Mouse (Mus musculus): ENCODE measurements around the gene Dpp9. TPM values are rescaled to one million over a fixed set of nuclear protein-coding genes. Genes with fewer than 3 reads are reported as not detected.
A peak's percentile ranks its signal among the peaks of the same experiment; 100 is the strongest.

The Dpp9 gene
- polyA plus RNA-seq, 1 experiment from 2014 or later: 32.5 TPM

DNA sequence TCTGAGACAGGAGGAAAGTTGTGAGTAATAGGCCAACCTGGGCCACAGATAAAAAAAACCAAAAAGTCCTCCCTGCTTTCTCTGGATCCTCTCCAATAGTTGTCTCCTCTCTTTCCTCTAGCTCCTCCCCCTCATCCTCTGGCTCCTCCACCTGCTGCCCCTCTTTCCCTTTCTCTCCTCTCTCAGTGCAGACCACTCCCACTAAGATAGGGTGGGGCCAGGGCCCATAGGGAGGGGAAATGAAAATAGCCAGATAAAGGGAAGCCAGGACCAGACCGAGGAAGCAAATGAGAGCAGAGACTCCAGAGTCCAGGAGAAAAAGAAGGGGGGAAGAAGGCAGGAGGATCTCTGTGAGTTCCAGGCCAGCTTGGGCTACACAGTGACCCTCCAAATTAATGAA lies 6.2 kb upstream of the Dpp9 start:
- no peak overlapping the region for H3K9ac ChIP-seq
- H3K9me3 ChIP-seq (replicated peaks): no peaks in the 10 kb centered on the region
- H3K4me3 ChIP-seq: no peak overlapping the region
- no peak overlapping the region for H3K27ac ChIP-seq
- no peaks in the 10 kb centered on the region for H3K4me1 ChIP-seq
- no peaks in the 10 kb centered on the region for H3K27me3 ChIP-seq
- 38% methylated on average over 1 of the region's 1 CpGs for WGBS
- H3K36me3 ChIP-seq (ENCODE audit: poor library complexity, severe bottlenecking): no peaks in the 10 kb centered on the region
- H3K4me2 ChIP-seq: no peak overlapping the region
- no peak for ATAC-seq

DNA sequence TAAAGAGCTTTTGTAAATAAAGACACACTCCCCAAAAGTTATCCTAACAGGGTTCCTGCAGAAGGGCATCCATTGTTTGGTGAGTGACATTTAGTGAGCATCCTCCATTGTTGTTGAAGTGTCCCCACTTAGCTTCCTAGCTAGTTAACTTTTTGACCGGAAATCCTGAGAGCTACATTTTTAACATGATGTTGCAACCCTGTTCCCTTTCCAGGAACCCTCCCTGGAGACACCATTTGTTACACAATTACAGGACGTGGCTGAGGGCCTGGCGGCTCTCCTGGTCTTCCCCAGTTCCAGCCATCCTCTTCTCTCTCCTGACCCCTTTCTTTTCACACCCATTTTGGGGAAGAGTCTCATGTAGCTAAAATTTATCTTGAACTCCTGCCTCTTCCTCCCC lies 1.1 kb upstream of the Dpp9 start:
- Histone ChIP-seq H3K4me2 (peak overlapping the region; percentile 89; the same call in 1 of the 2 replicates), H3K9ac (no peak overlapping the region), H3K4me1 (peaks cover 35% of the 10 kb centered on the region), H3K27ac (no peak overlapping the region), H3K9me3 (replicated peaks) (no peaks in the 10 kb centered on the region), H3K4me3 (no peak overlapping the region), H3K36me3 (ENCODE audit: poor library complexity, severe bottlenecking) (0 out of 2 replicates have a peak, but pooled peaks cover 5% of the 10 kb centered on the region), H3K27me3 (no peaks in the 10 kb centered on the region)
- WGBS: 78% methylated on average over 3 of the region's 3 CpGs
- no peak for ATAC-seq

DNA sequence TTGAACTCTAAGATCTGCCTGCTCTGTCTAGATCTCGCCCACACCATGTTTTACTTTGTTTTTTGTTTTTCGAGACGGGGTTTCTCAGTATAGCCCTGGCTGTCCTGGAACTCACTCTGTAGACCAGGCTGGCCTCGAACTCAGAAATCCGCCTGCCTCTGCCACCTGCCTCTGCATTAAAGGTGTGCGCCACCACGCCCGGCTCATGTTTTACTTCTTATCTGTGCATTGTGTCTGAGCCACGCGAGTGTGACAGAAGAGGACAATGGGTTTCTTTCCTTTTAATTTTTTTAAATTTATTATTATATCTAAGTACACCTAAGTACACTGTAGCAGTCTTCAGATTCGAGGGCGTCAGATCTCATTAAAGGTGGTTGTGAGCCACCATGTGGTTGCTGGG lies 546 bp upstream of the Dpp9 start:
- Histone ChIP-seq H3K9ac (peak overlapping the region; percentile 91), H3K4me2 (peak overlapping the region; percentile 89), H3K9me3 (replicated peaks) (no peaks in the 10 kb centered on the region), H3K36me3 (ENCODE audit: poor library complexity, severe bottlenecking) (0 out of 2 replicates have a peak, but pooled peaks cover 6% of the 10 kb centered on the region), H3K4me3 (peak overlapping the region; percentile 85), H3K27ac (peak overlapping the region; percentile 91), H3K4me1 (peaks cover 35% of the 10 kb centered on the region), H3K27me3 (no peaks in the 10 kb centered on the region)
- 47% methylated on average over 12 of the region's 12 CpGs for WGBS
- peak; percentile 50; the same call in 1 of the 2 replicates for ATAC-seq

DNA sequence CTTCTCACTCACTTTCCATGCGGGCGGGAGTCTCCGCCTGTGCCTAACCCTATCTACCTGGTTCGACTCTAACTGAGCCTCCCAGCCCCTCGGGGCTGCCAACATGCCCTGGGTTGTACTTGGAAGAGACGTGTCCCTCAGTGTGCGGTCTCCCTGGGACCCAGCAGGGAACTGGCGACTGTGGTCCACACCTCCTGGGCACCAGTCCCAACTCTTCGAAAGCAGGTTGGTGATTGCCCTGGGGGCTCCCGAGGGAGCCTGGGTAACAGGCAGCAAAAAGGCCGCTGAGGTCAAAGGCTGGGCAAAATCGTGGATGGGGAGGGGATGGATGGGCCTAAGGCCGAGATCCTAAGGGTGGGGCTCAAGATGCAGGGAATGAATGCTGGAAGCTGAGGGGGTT lies 1.0 kb downstream of the Dpp9 start:
- peaks cover 35% of the 10 kb centered on the region for H3K4me1 ChIP-seq
- peak overlapping the region; percentile 91 for H3K9ac ChIP-seq
- H3K36me3 ChIP-seq (ENCODE audit: poor library complexity, severe bottlenecking): 0 out of 2 replicates have a peak, but pooled peaks cover 11% of the 10 kb centered on the region
- WGBS: 67% methylated on average over 13 of the region's 13 CpGs
- peak overlapping the region; percentile 89 for H3K4me2 ChIP-seq
- no peaks in the 10 kb centered on the region for H3K27me3 ChIP-seq
- no peak for ATAC-seq
- peak overlapping the region; percentile 91; the same call in 1 of the 2 replicates for H3K27ac ChIP-seq
- no peaks in the 10 kb centered on the region for H3K9me3 ChIP-seq (replicated peaks)
- peak overlapping the region; percentile 85 for H3K4me3 ChIP-seq

DNA sequence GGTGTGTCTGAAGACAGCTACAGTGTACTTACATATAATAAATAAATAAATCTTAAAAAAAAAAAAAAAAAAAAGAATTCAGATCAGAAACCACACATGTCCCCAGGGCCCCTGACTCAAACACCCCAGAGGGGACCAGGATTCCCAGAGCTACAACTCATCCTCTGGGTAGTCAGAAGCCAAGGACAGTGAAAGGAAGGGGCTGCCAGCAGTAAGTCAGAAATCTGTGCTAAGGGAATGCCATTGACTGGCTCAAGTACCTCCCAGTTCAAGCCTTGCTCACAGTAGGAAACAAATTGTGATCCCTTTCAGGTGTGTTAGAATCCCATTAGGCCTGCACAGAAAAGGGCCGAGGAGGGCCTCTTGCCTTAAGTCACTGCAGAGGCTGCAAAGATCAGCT lies 4.5 kb downstream of the Dpp9 start:
- H3K27ac ChIP-seq: no peak overlapping the region
- no peaks in the 10 kb centered on the region for H3K9me3 ChIP-seq (replicated peaks)
- no peak overlapping the region for H3K9ac ChIP-seq
- H3K4me2 ChIP-seq: no peak overlapping the region
- peaks cover 30% of the 10 kb centered on the region for H3K4me1 ChIP-seq
- peaks cover 39% of the 10 kb centered on the region for H3K36me3 ChIP-seq (ENCODE audit: poor library complexity, severe bottlenecking)
- H3K4me3 ChIP-seq: no peak overlapping the region
- H3K27me3 ChIP-seq: no peaks in the 10 kb centered on the region
- WGBS: 59% methylated on average over 1 of the region's 1 CpGs
- no peak for ATAC-seq

DNA sequence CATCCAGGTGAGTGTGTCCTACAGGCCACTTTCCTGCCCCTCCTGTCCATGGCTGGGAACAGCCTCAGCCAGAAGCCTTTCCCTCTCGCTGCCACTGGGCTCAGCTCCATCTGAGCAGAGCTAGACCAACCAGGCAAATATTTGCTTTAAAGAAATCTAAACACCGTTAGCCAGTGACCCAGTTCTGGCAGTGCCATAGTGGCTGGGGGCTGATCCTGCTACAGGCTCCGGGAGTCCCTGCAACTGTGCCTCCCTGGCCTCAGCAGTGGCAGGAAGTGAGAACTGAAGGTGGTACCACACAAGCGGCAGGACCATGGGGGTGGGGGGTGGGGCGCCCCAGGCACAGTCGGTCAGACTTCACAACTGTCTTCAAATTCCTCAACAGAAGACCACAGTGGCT lies 6.0 kb downstream of the Dpp9 start:
- Histone ChIP-seq H3K4me2 (no peak overlapping the region), H3K4me3 (no peak overlapping the region), H3K9ac (no peak overlapping the region), H3K27ac (no peak overlapping the region), H3K36me3 (ENCODE audit: poor library complexity, severe bottlenecking) (peaks cover 54% of the 10 kb centered on the region), H3K4me1 (peaks cover 23% of the 10 kb centered on the region), H3K9me3 (replicated peaks) (no peaks in the 10 kb centered on the region), H3K27me3 (no peaks in the 10 kb centered on the region)
- no peak for ATAC-seq
- 80% methylated on average over 6 of the region's 6 CpGs for WGBS

DNA sequence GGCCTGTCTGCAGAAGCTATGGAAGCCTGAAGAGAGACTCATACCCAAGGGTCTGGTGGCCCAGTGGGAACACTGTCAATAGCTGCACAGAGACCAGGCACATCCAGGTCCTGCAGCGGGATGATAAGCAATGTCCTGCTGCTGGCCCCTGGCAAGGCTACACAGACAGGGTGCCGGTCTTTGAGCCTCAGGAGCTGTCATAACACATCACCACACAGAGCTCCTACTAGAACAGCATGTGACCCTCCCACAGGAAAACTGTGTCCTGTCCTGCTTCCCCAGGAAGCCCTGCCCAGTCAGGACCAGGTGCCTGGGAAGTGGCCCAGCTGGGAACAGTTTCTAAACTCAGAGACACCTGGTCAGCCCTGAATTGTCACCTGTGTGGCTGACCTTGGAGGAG lies 7.6 kb downstream of the Dpp9 start:
- no peak for ATAC-seq
- 90% methylated on average over 2 of the region's 2 CpGs for WGBS
- no peaks in the 10 kb centered on the region for H3K27me3 ChIP-seq
- no peak overlapping the region for H3K27ac ChIP-seq
- peaks cover 7% of the 10 kb centered on the region; the same call in 1 of the 2 replicates for H3K4me1 ChIP-seq
- peaks cover 70% of the 10 kb centered on the region for H3K36me3 ChIP-seq (ENCODE audit: poor library complexity, severe bottlenecking)
- H3K4me3 ChIP-seq: no peak overlapping the region
- no peak overlapping the region for H3K9ac ChIP-seq
- H3K9me3 ChIP-seq (replicated peaks): no peaks in the 10 kb centered on the region
- no peak overlapping the region for H3K4me2 ChIP-seq

DNA sequence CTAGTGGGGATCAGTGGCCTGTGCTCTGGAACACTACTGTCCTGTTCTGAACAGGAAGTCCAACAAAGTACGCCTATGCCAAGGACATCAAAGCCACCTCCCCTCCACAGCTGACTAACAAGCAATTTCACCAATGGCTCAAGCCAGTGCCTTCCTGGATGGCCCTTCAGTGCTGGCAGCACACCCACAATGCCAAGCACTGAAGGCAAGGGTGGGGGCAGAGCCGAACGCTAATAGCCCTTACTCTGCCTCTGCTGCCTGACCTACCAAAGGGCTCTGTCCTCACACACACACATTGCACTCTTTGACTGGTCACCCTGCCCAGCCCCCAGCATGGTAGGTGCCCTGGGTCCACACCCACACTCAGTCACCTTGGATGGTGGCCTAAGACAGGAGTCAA lies 9.9 kb downstream of the Dpp9 start:
- 93% methylated on average over 3 of the region's 3 CpGs for WGBS
- Histone ChIP-seq H3K9ac (no peak overlapping the region), H3K4me3 (no peak overlapping the region), H3K9me3 (replicated peaks) (no peaks in the 10 kb centered on the region), H3K4me1 (no peaks in the 10 kb centered on the region), H3K36me3 (ENCODE audit: poor library complexity, severe bottlenecking) (peaks cover 87% of the 10 kb centered on the region), H3K27ac (no peak overlapping the region), H3K4me2 (no peak overlapping the region), H3K27me3 (no peaks in the 10 kb centered on the region)
- no peak for ATAC-seq

DNA sequence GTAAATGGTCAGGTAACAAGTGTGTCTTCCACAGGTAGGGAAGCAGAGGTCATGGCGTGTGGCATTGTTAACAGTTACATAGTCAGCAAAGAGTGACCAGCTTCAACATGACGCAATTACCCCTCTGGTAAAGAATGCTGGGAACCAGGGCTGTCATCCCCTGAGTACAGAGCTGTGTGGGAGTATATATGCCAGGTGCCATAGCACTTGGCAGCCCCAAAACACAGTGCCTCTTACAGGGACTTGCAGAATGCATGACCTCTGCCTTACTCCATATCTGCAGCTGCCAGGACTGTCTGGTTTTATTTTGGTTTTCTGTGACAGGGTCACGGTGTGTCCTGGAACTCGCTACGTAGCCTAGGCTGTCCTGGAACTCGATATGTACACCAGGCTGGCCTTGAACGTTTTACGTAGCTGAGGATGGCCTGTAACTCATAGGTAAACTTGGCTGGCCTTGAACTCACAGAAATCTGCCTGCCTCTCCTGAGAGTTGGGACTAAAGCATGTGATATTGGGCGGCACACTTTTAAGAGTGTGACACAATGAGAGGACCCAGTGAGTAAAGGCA lies 10.7 kb downstream of the Dpp9 start:
- Histone ChIP-seq H3K9me3 (replicated peaks) (no peaks in the 10 kb centered on the region), H3K27ac (no peak overlapping the region), H3K9ac (no peak overlapping the region), H3K36me3 (ENCODE audit: poor library complexity, severe bottlenecking) (peaks cover 93% of the 10 kb centered on the region), H3K4me3 (no peak overlapping the region), H3K4me1 (no peaks in the 10 kb centered on the region), H3K27me3 (no peaks in the 10 kb centered on the region), H3K4me2 (no peak overlapping the region)
- ATAC-seq: no peak
- WGBS: 94% methylated on average over 9 of the region's 9 CpGs

DNA sequence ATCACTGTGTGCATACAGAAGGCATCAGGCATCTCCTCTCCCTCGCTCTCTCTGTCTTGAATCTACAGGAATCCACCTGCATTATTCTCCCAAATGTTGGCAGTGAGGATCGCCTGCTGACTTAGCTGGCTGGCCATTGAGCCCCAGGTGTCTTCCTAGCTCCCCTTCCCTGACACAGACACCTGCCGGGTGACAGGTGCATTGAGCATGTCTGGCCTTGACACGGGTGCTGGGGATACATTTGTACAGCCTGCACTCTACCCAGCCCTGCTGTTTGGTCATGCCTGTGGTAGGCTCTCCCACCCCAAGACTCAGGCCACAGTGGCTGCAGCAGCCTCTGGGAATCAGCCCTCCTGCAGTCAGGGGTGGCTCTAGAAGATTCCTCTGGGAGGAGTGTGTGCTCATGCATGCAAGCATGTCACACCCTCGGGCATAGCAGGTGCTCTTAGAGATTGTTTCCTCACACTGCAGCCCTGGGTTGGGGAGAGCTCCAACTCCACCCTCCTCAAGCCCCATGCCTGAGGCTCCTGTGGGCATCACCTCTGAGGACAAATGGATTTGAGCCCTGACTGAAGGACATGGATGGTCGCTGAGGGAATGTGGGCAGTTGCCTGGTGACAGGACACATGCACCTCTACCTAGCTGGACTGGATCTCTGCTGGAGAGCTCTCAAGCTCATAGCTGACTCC lies 11.6 kb downstream of the Dpp9 start:
- Histone ChIP-seq H3K27ac (no peak overlapping the region), H3K27me3 (no peaks in the 10 kb centered on the region), H3K9ac (no peak overlapping the region), H3K4me3 (no peak overlapping the region), H3K9me3 (replicated peaks) (no peaks in the 10 kb centered on the region), H3K4me1 (no peaks in the 10 kb centered on the region), H3K4me2 (no peak overlapping the region), H3K36me3 (ENCODE audit: poor library complexity, severe bottlenecking) (peaks cover 99% of the 10 kb centered on the region)
- ATAC-seq: no peak
- WGBS: 88% methylated on average over 6 of the region's 6 CpGs

DNA sequence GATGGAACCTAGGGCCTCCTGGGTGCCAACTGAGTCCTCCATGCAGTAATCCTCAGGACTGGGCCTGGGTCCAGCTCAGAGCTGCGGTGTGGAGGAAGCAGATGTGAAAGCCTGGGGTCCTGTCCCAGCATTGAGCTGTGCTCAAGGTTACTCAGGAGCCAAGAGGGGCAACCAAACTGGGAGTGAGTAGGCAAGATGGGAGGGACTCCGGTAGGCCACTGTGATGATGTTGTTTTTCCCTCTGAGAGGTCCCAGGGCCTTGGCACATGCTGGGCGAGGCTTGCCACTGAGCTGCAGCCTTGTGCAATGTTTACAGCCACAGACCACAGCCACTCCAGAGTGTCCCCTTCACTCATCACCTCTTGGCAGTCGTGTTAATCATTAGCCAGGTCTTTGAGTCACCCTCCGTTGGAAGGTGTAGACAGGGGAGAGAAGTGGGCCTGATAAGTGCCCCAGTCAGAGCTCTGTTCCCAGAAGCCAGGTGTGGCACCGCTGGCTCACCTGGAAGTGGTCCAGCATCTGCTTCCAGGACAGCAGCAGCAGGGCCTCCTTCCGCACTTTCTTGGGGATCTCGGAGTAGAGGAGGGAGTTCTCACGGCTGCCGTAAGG lies 12.3 kb downstream of the Dpp9 start:
- no peak overlapping the region for H3K4me3 ChIP-seq
- ATAC-seq: no peak
- no peak overlapping the region for H3K27ac ChIP-seq
- H3K9me3 ChIP-seq (replicated peaks): no peaks in the 10 kb centered on the region
- WGBS: 95% methylated on average over 10 of the region's 10 CpGs
- H3K27me3 ChIP-seq: no peaks in the 10 kb centered on the region
- peaks cover 100% of the 10 kb centered on the region for H3K36me3 ChIP-seq (ENCODE audit: poor library complexity, severe bottlenecking)
- no peaks in the 10 kb centered on the region for H3K4me1 ChIP-seq
- H3K4me2 ChIP-seq: no peak overlapping the region
- H3K9ac ChIP-seq: no peak overlapping the region; the same call in 1 of the 2 replicates

DNA sequence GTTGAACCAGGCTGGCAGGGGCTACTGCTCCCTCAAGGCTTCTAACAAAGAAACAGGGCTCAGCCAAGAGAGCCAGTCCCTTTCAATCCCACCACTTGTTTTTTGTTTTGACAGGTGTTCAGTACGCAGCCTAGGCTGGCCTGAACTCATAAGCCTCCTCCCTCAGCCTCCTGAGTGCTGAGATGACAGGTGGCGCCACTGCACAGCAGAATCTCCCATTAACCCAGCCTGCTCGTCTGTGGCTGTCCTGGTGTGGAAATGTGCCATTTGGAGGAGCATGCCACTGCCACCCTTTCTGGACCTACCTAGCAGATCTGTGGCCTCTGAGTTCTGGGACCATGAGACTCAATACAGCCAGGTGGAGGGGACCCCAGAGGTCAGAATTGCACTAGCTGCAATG lies 15.0 kb downstream of the Dpp9 start:
- H3K27ac ChIP-seq: no peak overlapping the region
- H3K9ac ChIP-seq: no peak overlapping the region
- no peak overlapping the region for H3K4me2 ChIP-seq
- no peak for ATAC-seq
- no peak overlapping the region for H3K4me3 ChIP-seq
- H3K36me3 ChIP-seq (ENCODE audit: poor library complexity, severe bottlenecking): peaks cover 94% of the 10 kb centered on the region
- no peaks in the 10 kb centered on the region for H3K4me1 ChIP-seq
- no peaks in the 10 kb centered on the region for H3K9me3 ChIP-seq (replicated peaks)
- WGBS: 66% methylated on average over 3 of the region's 3 CpGs
- no peaks in the 10 kb centered on the region for H3K27me3 ChIP-seq
